Mouse (Mus musculus) common myeloid progenitor, adult 5-6 weeks (primary cell): ENCODE data around the gene Pin1rt1. TPM values are rescaled to one million over a fixed set of nuclear protein-coding genes. Genes with fewer than 3 reads are reported as not detected.

ENCODE experiments used
- ATAC-seq: replicated peaks from 2 replicates; pipeline ENCODE4 v1.8.0; 2016; ENCODE audit warnings: low read depth, mild to moderate bottlenecking, moderate TSS enrichment, inconsistent platforms; ENCODE audit not compliant: poor library complexity, severe bottlenecking
- total RNA-seq: library from RNA; stranded (forward); fragments of 200-1000, 187-1606 nt; gene quantifications from 2 replicates; pipeline ENCODE4 v1.2.3, GENCODE M21; 2017

The Pin1rt1 gene
- total RNA-seq: not detected in 2 replicates

- ATAC-seq: no peak
Measured at GRCm38 (mm10) chr2:104716279-104716678, at the start of gene Pin1rt1. Pin1rt1 (minus strand) TSS chr2:104716379.

GRCm38 (mm10) chr2:104764018-104764417 is 47.8 kb upstream of the Pin1rt1 start:
- no peak for ATAC-seq

- ATAC-seq: no peak
Measured at GRCm38 (mm10) chr2:104763134-104763703, 47.0 kb upstream of the Pin1rt1 start.

GRCm38 (mm10) chr2:104750611-104751010 is 34.4 kb upstream of the Pin1rt1 start:
- ATAC-seq: peak; percentile 79

GRCm38 (mm10) chr2:104748652-104749183 is 32.5 kb upstream of the Pin1rt1 start:
- no peak for ATAC-seq

GRCm38 (mm10) chr2:104746251-104746650 is 30.1 kb upstream of the Pin1rt1 start:
- 0 out of 2 replicates have a peak, but pooled peaks have one; percentile 10 for ATAC-seq

GRCm38 (mm10) chr2:104743971-104744370 is 27.8 kb upstream of the Pin1rt1 start:
- no peak for ATAC-seq

- no peak for ATAC-seq
Measured at GRCm38 (mm10) chr2:104743160-104743559, 27.0 kb upstream of the Pin1rt1 start.

GRCm38 (mm10) chr2:104742741-104743064 is 26.5 kb upstream of the Pin1rt1 start, which contains the start of gene Depdc7:
Depdc7 (minus strand) TSS chr2:104742878.
- peak; percentile 77 for ATAC-seq

- peak; percentile 42; the same call in 1 of the 2 replicates for ATAC-seq
Measured at GRCm38 (mm10) chr2:104741896-104742740, 25.9 kb upstream of the Pin1rt1 start.

- ATAC-seq: no peak
Measured at GRCm38 (mm10) chr2:104741015-104741758, 25.0 kb upstream of the Pin1rt1 start.

- no peak for ATAC-seq
Measured at GRCm38 (mm10) chr2:104740248-104740949, 24.2 kb upstream of the Pin1rt1 start.

GRCm38 (mm10) chr2:104739691-104740090 is 23.5 kb upstream of the Pin1rt1 start:
- ATAC-seq: no peak

GRCm38 (mm10) chr2:104736241-104736640 is 20.1 kb upstream of the Pin1rt1 start:
- no peak for ATAC-seq

GRCm38 (mm10) chr2:104732562-104733256 is 16.5 kb upstream of the Pin1rt1 start:
- 0 out of 2 replicates have a peak, but pooled peaks have one; percentile 18 for ATAC-seq

- ATAC-seq: peak; percentile 91
Measured at GRCm38 (mm10) chr2:104732033-104732444, 15.9 kb upstream of the Pin1rt1 start.

GRCm38 (mm10) chr2:104727369-104727768 is 11.2 kb upstream of the Pin1rt1 start:
- no peak for ATAC-seq

GRCm38 (mm10) chr2:104722021-104722420 is 5.8 kb upstream of the Pin1rt1 start:
- ATAC-seq: no peak

- no peak for ATAC-seq
Measured at GRCm38 (mm10) chr2:104717827-104718226, 1.6 kb upstream of the Pin1rt1 start.
